Mouse (Mus musculus) CH12.LX (cell line): ENCODE data around the gene Fryl. TPM values are rescaled to one million over a fixed set of nuclear protein-coding genes. Genes with fewer than 3 reads are reported as not detected.

Experiments used
- DNase-seq: peaks from one replicate; pipeline ENCODE4 v3.0.0-alpha.2; 2013; ENCODE audit errors: extremely low read depth
- H3K27ac ChIP-seq: 2 replicates; pipeline ENCODE4 v1.5.1; 2012; ENCODE audit warnings: low read depth, mild to moderate bottlenecking, control low read depth, moderate library complexity; ENCODE audit not compliant: insufficient read depth
- H3K27me3 ChIP-seq: replicated peaks from 2 replicates; pipeline ENCODE3; 2012; ENCODE audit warnings: inconsistent platforms
- H3K36me3 ChIP-seq, 2 experiments: replicated peaks in 1 of 2; 2 replicates each; pipeline versions ENCODE3 to v1.6.1; 2012; ENCODE audit warnings: inconsistent platforms in 1 of 2, low read length in 1 of 2, mild to moderate bottlenecking in 1 of 2, mixed read lengths in 1 of 2, moderate library complexity in 1 of 2; ENCODE audit not compliant: control insufficient read depth in 1 of 2, insufficient read depth in 1 of 2
- H3K4me1 ChIP-seq, 2 experiments: 2 replicates each; pipeline ENCODE4 v1.6.1; 2012; ENCODE audit warnings: inconsistent platforms in 1 of 2, moderate library complexity in 1 of 2; ENCODE audit not compliant: insufficient read depth in 2 of 2, control insufficient read depth in 1 of 2
- H3K4me2 ChIP-seq: 2 replicates; pipeline ENCODE4 v1.6.1; 2012; ENCODE audit warnings: low read depth, mild to moderate bottlenecking, control low read depth; ENCODE audit not compliant: poor library complexity, insufficient read depth, severe bottlenecking
- H3K4me3 ChIP-seq, 3 experiments: fragments of 150-350 bp in 1 of 3; sonication (generic) in 1 of 3; replicated peaks in 1 of 3; 2 replicates each; pipeline versions ENCODE3 to v1.5.1; 2011 to 2012; ENCODE audit warnings: low read depth in 2 of 3, low read length in 2 of 3, mild to moderate bottlenecking in 2 of 3, moderate library complexity in 2 of 3, control low read depth in 1 of 3, improper control_type of control experiment in 1 of 3, inconsistent platforms in 1 of 3, mixed read lengths in 1 of 3; ENCODE audit not compliant: poor library complexity in 1 of 3
- H3K79me2 ChIP-seq: replicated peaks from 2 replicates; pipeline ENCODE4 v1.6.1; 2012; ENCODE audit warnings: mild to moderate bottlenecking, moderate library complexity; ENCODE audit not compliant: control insufficient read depth, poor library complexity, insufficient read depth, severe bottlenecking; ENCODE audit errors: extremely low read depth
- H3K9ac ChIP-seq: 2 replicates; pipeline ENCODE4 v1.6.1; 2012; ENCODE audit warnings: low read depth, mild to moderate bottlenecking, control low read depth, moderate library complexity; ENCODE audit not compliant: insufficient read depth
- H3K9me3 ChIP-seq: replicated peaks from 2 replicates; pipeline ENCODE3; 2012; ENCODE audit warnings: low read length, inconsistent platforms, mixed read lengths
- CHD2 ChIP-seq: IDR thresholded peaks from 2 replicates; pipeline ENCODE4 v1.6.1; 2011; ENCODE audit warnings: low read length, improper control_type of control experiment
- CTCF ChIP-seq, 2 experiments: IDR thresholded peaks in 1 of 2; conservative IDR thresholded peaks in 1 of 2; 2 replicates each; pipeline ENCODE4 v1.5.1; 2011 to 2012; ENCODE audit warnings: low read depth in 2 of 2, low read length in 2 of 2, improper control_type of control experiment in 1 of 2, inconsistent platforms in 1 of 2, mild to moderate bottlenecking in 1 of 2, moderate library complexity in 1 of 2
- ELF1 ChIP-seq: IDR thresholded peaks from 2 replicates; pipeline ENCODE4 v1.6.1; 2014; ENCODE audit warnings: low read depth, mild to moderate bottlenecking, inconsistent platforms, low read length, improper control_type of control experiment
- ETS1 ChIP-seq: conservative IDR thresholded peaks from 2 replicates; pipeline ENCODE4 v1.6.1; 2012; ENCODE audit warnings: low read depth, mild to moderate bottlenecking, inconsistent platforms, low read length, improper control_type of control experiment, moderate library complexity
- GABPA ChIP-seq: IDR thresholded peaks from 2 replicates; pipeline ENCODE4 v1.6.1; 2012; ENCODE audit warnings: low read depth, low read length, improper control_type of control experiment, inconsistent platforms; ENCODE audit not compliant: insufficient replicate concordance
- HCFC1 ChIP-seq: IDR thresholded peaks from 2 replicates; pipeline ENCODE4 v1.6.1; 2012; ENCODE audit warnings: low read depth, mild to moderate bottlenecking, inconsistent platforms, low read length, improper control_type of control experiment
- IRF4 ChIP-seq: IDR thresholded peaks from 2 replicates; pipeline ENCODE4 v1.6.1; 2014; ENCODE audit warnings: low read depth, mild to moderate bottlenecking, inconsistent platforms, low read length, improper control_type of control experiment
- MAFK ChIP-seq: IDR thresholded peaks from 2 replicates; pipeline ENCODE4 v1.6.1; 2011; ENCODE audit warnings: low read length, improper control_type of control experiment; ENCODE audit not compliant: insufficient replicate concordance
- MAX ChIP-seq: IDR thresholded peaks from 2 replicates; pipeline ENCODE4 v1.6.1; 2011; ENCODE audit warnings: low read length, improper control_type of control experiment
- MEF2A ChIP-seq: IDR thresholded peaks from 2 replicates; pipeline ENCODE4 v1.6.1; 2014; ENCODE audit warnings: low read depth, mild to moderate bottlenecking, inconsistent platforms, low read length, improper control_type of control experiment, borderline replicate concordance
- MYC ChIP-seq: IDR thresholded peaks from 2 replicates; pipeline ENCODE4 v1.6.1; 2011; ENCODE audit warnings: low read depth, mild to moderate bottlenecking, improper control_type of control experiment, low read length
- PAX5 ChIP-seq: IDR thresholded peaks from 2 replicates; pipeline ENCODE4 v1.6.1; 2012; ENCODE audit warnings: low read length, inconsistent platforms, mixed read lengths
- POLR2A ChIP-seq: IDR thresholded peaks from 2 replicates; pipeline ENCODE4 v1.6.1; 2011; ENCODE audit warnings: low read depth, mild to moderate bottlenecking, improper control_type of control experiment, low read length
- POLR2AphosphoS2 ChIP-seq: IDR thresholded peaks from 2 replicates; pipeline ENCODE4 v1.6.1; 2011; ENCODE audit warnings: low read depth, low read length, improper control_type of control experiment
- RAD21 ChIP-seq: IDR thresholded peaks from 2 replicates; pipeline ENCODE4 v1.6.1; 2011; ENCODE audit warnings: low read depth, mild to moderate bottlenecking, low read length, improper control_type of control experiment, moderate library complexity
- RCOR1 ChIP-seq: conservative IDR thresholded peaks from 2 replicates; pipeline ENCODE4 v1.6.1; 2012; ENCODE audit warnings: low read depth, mild to moderate bottlenecking, inconsistent platforms, low read length, improper control_type of control experiment
- SMC3 ChIP-seq: IDR thresholded peaks from 2 replicates; pipeline ENCODE4 v1.6.1; 2011; ENCODE audit warnings: low read depth, low read length, improper control_type of control experiment
- TBP ChIP-seq: conservative IDR thresholded peaks from 2 replicates; pipeline ENCODE4 v1.6.1; 2011; ENCODE audit warnings: low read depth, low read length, improper control_type of control experiment
- TCF12 ChIP-seq: IDR thresholded peaks from 2 replicates; pipeline ENCODE4 v1.6.1; 2014; ENCODE audit warnings: low read depth, mild to moderate bottlenecking, inconsistent platforms, low read length, improper control_type of control experiment
- ZC3H11A ChIP-seq: IDR thresholded peaks from 2 replicates; pipeline ENCODE4 v1.6.1; 2012; ENCODE audit warnings: low read depth, mild to moderate bottlenecking, inconsistent platforms, low read length, improper control_type of control experiment
- ZNF384 ChIP-seq: IDR thresholded peaks from 2 replicates; pipeline ENCODE4 v1.6.1; 2012; ENCODE audit warnings: low read depth, low read length, improper control_type of control experiment, inconsistent platforms
- dilution Hi-C: fragments of 300-500 bp; cut with MboI; formaldehyde crosslinking; loops from 2 replicates; pipeline ENCODE4 v1.14.3; 2020; ENCODE audit warnings: low sequenced_read_pairs; ENCODE audit not compliant: extremely low pct_unique_long_range_greater_than_20kb, extremely low pct_ligation_motif_present
- in situ Hi-C: fragments of 300-500 bp; cut with MboI; formaldehyde crosslinking; loops from 3 replicates; pipeline ENCODE4 v1.14.3; 2019; ENCODE audit warnings: low sequenced_read_pairs, low pct_ligation_motif_present, low pct_unique_long_range_greater_than_20kb, mixed read lengths
- polyA plus RNA-seq: library from polyadenylated mRNA; unstranded; fragments of >175 nt; gene quantifications from 2 replicates; pipeline ENCODE4 v1.2.1, GENCODE M21; 2012; ENCODE audit warnings: low read depth; ENCODE audit not compliant: insufficient read length
- total RNA-seq, 2 experiments: library from RNA; depleted of rRNA; stranded (reverse); fragments of 300-350 nt in 1 of 2; fragments of >200 nt in 1 of 2; gene quantifications; 2 replicates each; pipeline ENCODE4 v1.2.3; 2012 to 2014

The Fryl gene
- total and polyA plus RNA-seq, 3 experiments, result 23.2 to 38.4 (median 31.3) TPM

DNA sequence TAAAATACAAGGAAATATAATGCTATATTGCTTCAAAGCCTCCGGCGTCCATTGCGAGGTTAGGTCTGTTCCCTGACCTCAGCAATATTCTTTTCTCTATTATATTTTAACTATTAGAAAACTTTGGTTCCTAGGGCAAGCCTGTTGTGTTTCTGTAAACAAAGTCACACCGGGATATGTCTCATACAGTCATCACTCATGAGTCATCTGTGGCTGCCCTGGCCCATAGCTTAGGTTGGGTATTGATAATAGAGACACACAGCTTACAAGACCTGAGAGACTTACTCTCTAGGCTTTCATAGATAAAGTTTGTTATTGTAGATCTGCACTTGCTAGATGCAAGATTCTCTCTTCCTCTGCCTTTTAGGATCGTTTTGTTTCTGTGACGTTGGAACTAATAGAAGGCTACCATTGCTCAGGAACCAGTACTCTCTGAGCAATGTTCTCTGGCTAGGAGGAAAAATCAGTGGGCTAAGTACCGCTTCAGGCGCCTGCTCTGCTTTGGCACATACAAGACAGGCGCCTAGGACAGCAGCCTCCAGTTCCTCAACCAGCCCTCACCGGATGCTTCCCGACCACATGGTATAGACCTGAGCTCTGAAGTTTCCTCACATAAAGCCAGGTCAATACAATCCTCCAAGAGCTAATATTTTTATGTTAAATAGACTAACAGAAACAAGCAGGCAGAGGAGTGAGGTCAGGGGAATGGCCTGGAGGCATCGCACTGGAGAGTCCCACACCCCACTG lies 73.5 kb downstream of the Fryl start (continued):
- TF ChIP-seq CTCF (conservative IDR thresholded peaks at IDR 0.05 in 1 of 2, IDR thresholded peaks at IDR 0.05 in 1 of 2; ENCODE audit: low read depth in 2 of 2, low read length in 2 of 2), result no peak
- no peak for TF ChIP-seq RAD21

DNA sequence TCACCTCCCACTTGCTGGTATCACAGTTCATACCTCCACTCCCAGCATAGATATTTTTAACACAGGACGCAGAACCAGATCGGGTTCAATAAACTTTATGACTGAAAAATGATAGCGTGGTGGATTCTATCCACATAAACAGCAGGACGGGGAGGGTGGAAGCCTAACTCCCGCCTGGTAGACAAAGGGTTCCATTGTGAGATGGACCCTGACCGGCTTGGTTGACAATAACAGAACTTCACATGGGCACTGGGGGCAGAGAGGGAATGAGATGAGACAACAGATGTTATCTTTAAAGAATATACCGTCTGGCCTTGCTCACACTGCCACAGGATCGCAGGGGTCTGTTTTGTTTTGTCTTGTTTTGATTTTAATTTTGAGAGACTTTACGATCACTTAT lies 74.2 kb downstream of the Fryl start:
- peaks cover 6 to 41% of the 10 kb centered on the region in 2 experiments for H3K36me3 ChIP-seq
- dilution Hi-C loops, result no loop called here
- in situ Hi-C loops, result no loop called here
- H3K4me2 ChIP-seq, result no peak overlapping the region
- peaks cover 0 to 26% of the 10 kb centered on the region in 2 experiments; a peak in 2 of 4 replicates for H3K4me1 ChIP-seq
- no peak for TF ChIP-seq HCFC1
- TF ChIP-seq PAX5, result no peak
- TF ChIP-seq SMC3, result no peak
- TF ChIP-seq TBP, result no peak
- TF ChIP-seq ZNF384, result no peak
- TF ChIP-seq ETS1, result no peak
- TF ChIP-seq MYC, result no peak
- TF ChIP-seq CTCF (conservative IDR thresholded peaks at IDR 0.05 in 1 of 2, IDR thresholded peaks at IDR 0.05 in 1 of 2; ENCODE audit: low read depth in 2 of 2, low read length in 2 of 2), result no peak
- TF ChIP-seq MAFK, result no peak
- no peak for TF ChIP-seq IRF4
- no peak for TF ChIP-seq GABPA
- no peak for TF ChIP-seq ELF1
- TF ChIP-seq RCOR1, result no peak
- TF ChIP-seq POLR2AphosphoS2, result no peak
- no peak for TF ChIP-seq CHD2
- TF ChIP-seq ZC3H11A, result no peak
- no peaks in the 10 kb centered on the region for H3K9me3 ChIP-seq
- H3K79me2 ChIP-seq, result peaks cover 4% of the 10 kb centered on the region
- DNase-seq, result no peak
- no peak overlapping the region for H3K27ac ChIP-seq
- H3K9ac ChIP-seq, result no peak overlapping the region
- H3K4me3 ChIP-seq, result no peak overlapping the region
- H3K27me3 ChIP-seq, result no peaks in the 10 kb centered on the region

DNA sequence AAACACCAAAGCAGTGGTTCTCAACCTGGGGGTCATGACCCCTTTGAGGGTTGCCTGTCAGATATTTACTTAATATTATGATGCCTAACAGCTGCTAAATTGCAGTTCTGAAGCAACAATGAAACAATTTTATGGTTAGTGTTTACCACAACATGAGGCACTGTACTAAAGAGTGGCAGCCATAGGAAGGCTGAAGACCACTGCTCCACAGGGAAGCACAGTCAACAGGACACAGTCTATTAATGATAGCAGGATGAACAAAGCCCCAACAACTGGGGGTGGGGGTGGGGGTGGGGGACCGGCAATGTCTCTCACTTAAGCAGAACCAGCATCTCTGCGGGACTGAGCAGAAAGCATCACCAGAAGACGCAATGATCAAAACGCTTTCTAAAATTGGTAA lies 80.1 kb downstream of the Fryl start:
- no peak overlapping the region for H3K27ac ChIP-seq
- no peak for DNase-seq
- dilution Hi-C loops (no loop called here), in situ Hi-C loops (no loop called here)
- H3K27me3 ChIP-seq, result no peaks in the 10 kb centered on the region
- no peaks in the 10 kb centered on the region; the same call in none of the 2 replicates for H3K79me2 ChIP-seq
- H3K9ac ChIP-seq, result no peak overlapping the region
- peaks cover 3 to 21% of the 10 kb centered on the region in 2 experiments for H3K4me1 ChIP-seq
- H3K4me3 ChIP-seq, result no peak overlapping the region
- peaks cover 0 to 28% of the 10 kb centered on the region in 2 experiments for H3K36me3 ChIP-seq
- no peak overlapping the region for H3K4me2 ChIP-seq
- peaks cover 6% of the 10 kb centered on the region for H3K9me3 ChIP-seq
- TF ChIP-seq RCOR1 (no peak), TCF12 (no peak), ZNF384 (no peak), POLR2A (no peak), MAFK (no peak), TBP (no peak), MAX (no peak), MEF2A (no peak)
- TF ChIP-seq, all 38 proteins: peak for 0
